Mouse (Mus musculus) adrenal gland, postnatal 36 days (tissue): ENCODE measurements around the gene St3gal4. TPM values are rescaled to one million over a fixed set of nuclear protein-coding genes. Genes with fewer than 3 reads are reported as not detected.

Source experiments
- DNase-seq, 2 experiments: peaks; one replicate each; pipeline ENCODE4 v3.0.0; 2021; ENCODE audit warnings: mixed read lengths in 1 of 2
- total RNA-seq, 2 experiments: library from RNA; stranded (reverse); gene quantifications; 2 replicates each; pipeline ENCODE4 v1.2.3; 2021

The St3gal4 gene
- total RNA-seq, 2 experiments from 2014 or later: 28.6 to 48.4 TPM

DNA sequence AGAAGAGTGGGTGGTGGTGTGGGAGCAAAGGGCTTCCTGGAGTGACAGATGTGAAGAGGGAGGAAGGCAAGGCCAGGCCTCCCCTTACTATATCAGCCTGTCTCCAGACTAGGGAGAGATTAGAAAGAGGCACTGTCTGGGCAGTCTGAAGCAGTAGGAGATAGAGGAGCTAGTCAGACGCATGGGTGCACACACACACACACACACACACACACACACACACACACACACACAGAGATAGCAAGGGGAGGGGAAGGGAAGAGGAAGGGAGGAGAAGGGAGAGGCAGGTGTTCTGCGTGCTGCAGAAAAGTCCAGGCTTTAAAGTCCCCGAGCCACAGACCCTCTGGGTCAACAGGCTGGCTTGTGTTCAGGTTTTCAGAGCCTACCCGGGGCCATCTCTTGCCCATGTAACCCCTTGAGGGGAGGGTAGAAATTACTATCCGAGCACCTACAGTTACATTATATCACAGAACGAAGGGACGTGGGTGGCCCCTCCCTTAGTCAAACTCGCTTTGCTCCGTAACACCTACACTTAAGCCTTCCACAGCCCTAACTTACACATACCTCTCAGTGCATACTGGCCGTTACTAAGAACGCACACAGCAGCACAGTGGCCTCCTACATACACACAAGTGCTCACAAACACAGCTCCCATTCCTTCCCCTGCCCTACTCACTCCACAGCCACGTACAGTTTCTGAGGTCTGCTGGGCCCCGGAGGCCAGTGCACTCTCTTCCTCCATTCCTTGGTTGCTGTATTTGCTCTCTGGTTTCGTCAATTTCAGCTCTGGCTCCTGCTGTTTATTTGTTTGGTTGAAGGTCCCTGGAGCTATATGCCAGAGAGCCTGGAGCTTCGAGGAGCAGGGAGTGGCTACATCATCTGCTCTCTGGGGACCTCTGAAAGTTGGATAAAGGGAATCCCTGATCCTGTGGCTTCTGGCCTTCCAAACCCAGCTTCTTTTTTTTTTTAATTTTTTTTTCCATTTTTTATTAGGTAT lies 12.9 kb downstream of the St3gal4 start:
- DNase-seq: no peak

DNA sequence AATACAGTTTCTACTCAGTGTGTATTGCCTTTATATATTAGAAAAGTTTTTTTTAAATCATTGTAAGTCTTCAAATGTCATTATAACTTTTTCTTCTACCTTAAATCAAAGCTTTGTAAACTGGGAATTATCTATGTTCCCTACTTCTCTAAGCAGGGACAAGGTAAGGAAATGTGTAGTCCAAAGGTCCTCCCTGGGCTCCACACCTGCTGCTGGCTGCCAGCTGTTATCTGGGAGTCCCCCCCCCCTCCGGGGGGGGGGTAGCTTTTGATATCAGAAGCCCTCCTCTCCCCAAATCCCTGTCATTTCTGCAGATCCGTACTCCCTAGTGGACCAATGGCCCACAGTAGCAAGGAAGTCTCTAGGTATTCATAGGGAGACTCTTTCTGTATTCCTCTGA lies 13.6 kb downstream of the St3gal4 start:
- no peak for DNase-seq

DNA sequence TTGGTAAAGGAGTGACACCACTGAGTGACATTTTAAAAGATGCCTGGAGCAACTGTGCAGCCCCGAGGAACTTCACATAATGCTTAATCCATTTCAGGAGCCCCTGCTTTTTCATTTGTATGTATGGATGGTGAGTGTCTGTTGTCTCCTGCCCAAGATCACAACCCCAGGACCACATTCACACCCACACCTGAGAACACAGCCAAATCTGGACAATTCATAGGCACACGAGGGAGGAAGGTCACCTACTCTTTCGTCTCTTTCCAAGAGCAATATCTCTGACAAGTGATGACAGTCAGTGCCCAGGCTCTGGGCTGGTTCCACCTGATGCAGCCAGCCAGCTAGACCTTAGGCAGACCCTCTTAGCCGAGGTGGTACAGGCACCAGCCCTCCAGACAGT lies 14.4 kb downstream of the St3gal4 start:
- no peak for DNase-seq

DNA sequence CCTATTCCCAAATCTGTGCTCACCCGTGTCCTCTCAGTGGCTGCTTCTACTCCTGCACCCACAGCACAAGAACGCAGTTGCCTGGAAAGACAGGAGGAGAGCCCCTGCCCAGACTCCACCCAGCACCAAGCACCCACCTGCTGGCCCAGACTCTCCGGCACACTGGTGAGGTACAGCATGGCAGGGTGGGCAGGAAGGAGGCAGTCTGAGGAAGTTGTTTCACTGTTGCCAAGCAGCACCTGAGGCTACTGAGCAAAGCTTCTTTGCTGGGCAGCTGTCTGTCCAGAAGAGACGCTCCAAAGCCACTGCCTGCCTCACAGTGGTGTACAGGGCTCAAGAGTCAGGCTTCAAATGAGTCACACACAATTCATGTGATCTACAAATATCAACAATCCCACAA lies 20.3 kb downstream of the St3gal4 start:
- no peak for DNase-seq

DNA sequence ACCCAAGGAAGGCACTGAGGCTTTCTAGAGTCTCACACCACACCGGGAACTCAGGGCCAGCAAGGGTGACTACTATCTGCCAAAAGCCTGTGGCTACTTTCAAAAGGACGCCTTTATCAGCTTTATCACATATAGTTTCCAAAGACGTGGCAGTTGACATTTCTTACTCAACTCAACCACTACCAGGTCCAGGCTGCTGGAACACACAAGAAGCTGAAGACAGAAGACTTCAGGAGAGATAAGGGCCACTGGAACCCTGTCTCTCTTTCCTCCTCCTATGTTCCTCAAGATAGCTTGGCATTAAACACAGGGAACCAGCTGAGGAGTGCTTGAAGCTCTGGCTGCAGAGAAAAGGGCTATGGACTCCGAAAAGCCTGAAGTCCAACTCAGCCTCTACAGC lies 21.2 kb downstream of the St3gal4 start:
- no peak for DNase-seq

DNA sequence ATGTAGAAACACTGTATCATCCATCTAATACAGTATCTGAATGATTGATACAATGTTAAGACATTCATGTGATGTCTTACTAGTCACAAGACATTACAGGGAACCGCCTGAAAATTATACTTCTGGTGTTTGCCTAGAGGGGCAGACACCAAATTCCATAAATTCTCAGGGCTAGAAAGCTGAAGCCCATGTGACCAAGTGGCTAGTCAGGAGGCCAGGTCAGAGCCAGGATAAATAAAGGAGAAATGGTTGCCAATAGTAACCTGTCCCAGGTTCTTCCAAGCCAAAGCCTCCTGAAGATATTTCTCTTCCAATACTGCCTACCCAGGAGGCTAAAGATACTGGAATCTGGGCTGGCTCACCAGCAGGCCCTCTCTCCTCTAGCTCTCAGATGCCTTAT lies 23.3 kb downstream of the St3gal4 start:
- DNase-seq: no peak

DNA sequence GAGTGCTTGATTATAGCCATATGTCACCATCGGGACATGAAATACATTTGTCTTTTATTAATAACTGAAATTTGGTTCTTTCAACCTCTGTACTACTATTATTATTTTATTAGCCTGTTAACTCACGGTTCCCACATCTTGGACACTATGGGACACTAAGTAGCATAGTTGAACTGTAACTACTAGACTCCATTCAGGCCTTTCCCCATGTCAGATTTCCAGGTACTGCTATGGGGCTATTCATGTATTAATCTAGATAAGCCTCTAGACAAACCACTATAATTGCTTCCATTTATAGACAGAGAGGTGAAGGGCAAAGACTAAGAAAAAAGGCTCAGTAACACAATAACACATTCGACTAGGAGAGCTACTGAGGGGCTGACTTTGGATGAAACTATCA lies 25.7 kb downstream of the St3gal4 start:
- no peak for DNase-seq

DNA sequence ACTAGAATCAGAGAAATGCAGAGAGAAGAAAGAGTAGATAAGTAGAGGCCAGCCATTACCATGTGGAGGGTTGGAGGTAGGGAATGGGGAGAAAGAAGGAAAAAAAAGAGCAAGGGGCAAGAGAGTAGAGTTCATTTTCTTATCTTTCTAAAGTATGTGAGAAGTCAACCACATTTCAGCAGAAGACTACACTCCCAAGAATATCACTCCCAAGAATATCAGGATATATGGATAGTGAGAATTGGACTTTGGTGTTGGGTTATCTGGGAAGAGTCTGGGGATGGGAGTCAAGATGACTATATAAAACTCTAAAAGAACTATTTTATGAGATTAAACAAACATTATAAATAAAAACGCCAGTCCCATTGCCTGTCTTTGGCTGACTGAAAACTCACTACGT lies 26.2 kb downstream of the St3gal4 start:
- no peak for DNase-seq

DNA sequence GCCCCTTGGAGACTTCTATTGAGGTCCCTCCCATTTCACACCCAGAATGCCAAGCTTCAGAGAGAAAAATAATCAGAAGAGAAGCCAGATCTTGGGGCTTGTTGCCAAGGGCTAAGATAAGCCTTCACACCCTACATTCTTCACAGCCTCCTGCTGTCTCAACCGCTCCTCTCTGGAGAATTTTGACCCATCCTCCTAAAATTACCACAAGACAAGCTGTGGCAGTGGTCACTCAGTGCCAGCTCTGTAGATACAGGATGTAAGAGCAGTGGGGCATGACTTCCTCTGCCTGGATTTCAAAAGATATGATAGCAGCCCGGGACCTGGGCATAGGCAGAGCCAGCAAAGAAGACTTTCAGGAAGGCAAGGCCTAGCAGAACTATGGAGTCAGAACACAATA lies 57.6 kb downstream of the St3gal4 start:
- DNase-seq: no peak

DNA sequence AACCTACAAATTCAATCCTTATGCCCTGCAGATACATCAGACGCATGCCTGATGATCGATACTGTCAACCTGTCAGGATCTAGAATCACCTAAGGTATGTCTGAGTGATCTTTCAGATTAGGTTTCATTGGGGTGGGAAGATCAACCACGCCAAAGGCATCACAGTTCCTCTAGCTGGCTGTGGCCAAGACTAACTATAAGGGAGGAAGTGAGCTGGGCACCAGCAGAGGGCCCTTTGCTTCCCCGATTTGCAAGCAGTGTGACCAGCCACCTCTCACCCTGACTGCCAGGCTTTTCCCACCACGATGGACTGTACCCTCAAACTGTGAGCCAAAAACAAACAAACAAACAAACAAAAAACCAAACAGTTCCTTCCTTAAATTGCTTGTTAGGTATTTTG lies 59.2 kb downstream of the St3gal4 start:
- no peak for DNase-seq

DNA sequence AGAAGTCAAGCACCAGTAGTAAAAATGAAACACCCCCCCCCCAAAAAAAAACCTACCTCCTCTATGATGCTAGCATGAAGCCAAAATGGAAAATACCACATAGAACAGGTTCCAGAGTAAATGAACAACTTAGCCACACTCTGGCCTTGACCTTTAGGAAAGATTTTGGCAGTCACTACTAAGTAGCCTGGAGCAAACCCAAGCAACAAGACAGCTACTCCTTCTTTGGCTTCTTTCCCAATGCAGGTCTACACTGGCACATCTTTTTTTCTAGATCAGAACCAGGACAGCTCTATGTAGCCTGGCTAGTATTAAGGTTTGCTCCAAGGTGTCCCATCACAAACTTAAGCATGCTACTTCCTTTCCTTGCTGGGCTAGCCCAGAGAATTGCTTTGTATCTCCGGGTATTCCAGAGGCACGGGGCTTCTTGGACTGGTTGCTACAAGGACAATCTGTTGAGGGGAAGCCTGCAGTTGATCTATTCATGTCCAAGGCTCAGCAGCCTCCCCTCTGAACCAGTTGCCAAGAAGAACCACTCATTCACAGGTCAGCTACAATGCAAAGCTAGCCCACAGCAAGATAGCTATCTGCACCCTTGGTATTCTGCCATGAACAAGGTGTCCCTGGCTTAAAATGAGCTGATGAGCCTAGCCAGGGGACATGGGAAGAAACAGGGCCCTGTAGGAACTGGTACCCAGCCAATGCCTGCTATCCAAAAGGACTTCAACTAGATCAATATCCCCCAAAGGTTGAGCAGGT lies 60.3 kb downstream of the St3gal4 start:
- DNase-seq: peak; percentile 47 to 65

DNA sequence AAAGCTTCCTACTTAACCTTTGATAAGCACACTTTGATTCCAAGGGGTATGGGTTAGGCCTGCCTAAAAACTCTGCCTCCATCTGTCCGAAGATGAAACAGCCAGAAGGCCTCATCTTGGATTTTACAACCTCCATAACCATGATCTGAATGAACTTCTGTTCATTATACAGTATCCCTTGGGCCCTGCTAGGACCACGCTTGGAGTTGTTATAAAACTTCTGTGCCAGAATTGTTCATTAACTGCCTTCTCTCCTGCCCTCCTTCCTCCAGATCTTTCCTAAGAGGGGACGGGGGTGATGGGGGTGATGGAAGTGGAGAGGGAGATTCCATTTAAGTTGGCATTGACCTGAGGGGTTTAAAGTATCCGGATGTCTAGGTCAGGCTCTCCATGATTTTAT lies 60.9 kb downstream of the St3gal4 start:
- DNase-seq: no peak

DNA sequence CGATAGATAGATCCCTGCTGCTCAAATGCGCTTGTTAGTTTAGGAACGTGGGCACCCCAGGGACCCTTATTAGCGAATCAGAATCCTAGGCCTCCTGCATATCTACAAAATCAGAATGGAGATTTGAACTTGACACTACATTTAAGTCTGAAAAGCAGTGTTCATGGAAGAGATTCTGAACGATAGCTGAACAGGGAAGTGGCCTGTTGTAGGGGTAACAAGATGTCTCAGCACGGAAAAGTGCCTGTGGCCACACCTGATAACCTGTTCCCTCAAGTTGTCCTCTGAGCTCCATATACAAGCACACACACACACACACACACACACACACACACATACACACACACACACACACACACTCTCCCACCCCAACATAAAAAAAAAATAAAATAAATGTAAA lies 61.4 kb downstream of the St3gal4 start:
- no peak for DNase-seq

DNA sequence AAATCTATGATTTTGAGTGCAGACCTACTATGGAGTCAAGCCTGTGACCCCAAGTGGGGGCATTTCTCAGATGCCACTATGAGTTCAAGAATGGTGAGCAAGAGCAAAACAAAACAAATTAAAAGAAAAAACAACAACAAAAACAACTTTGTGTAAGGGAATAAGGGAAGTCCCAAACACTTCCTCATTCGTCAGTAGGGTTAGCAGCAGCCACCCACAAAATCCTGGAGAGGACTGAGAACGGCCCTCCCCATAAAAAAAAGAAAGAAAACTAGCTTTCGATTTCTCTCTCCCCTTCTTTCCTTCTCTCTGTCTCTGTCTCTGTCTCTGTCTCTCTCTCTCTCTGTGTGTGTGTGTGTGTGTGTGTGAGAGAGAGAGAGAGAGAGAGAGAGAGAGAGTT lies 62.5 kb downstream of the St3gal4 start:
- no peak for DNase-seq

DNA sequence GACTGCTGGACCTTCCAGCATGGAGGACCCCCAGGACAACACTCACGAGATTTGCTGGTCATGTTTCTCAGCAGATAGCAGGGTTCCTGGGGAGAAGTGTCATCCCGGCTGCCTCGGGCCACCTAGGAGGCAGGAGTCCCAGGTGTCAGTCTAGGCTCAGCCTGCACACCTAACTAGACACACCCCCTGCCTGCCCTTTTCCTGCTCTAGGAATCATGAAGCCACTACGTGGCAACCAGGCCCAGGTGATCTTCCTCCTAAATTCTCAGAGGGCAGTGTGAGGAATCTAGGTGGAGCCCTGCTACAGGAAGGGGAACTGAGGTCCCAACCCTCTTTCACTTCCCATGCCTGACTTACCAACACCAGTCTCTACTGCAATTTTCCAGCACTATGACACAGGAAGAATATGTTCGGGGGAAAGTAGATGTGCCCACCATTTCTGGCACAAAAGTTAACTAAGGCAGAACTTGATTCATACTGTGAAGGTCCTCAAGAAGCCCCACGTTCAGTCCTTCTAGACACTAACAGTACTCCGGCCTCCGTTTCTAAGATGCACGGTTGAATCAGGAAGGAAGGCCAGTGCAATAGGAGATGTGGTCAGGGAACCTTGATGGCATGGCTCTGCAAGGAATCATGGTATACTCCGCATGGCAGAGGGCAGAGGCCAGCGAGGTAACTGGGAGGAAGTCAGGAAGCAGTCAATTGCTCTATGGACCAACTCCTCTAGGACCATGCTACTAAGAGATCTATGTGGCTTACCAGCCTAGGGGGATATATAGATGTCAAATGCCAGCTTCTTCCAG lies 63.3 kb downstream of the St3gal4 start:
- no peak for DNase-seq

DNA sequence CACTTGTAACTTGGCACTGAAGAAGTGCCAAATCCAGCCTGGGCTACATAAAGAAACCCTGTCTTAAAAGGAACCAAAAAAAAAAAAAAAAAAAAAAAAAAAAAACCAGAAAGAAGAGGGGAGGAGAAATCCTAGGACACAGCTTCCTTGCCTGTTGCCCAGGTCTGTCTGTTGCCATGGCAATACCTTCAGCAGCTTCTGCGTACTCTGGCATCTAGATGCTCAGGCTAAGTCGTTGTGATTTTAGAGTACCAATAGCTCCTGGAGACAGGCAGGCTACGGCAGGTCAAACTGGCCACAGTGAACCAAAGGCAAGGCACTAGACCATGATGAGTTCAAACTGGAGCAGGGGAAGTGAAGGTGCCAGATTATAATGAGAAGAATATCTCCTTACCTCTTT lies 65.4 kb downstream of the St3gal4 start:
- DNase-seq: no peak

DNA sequence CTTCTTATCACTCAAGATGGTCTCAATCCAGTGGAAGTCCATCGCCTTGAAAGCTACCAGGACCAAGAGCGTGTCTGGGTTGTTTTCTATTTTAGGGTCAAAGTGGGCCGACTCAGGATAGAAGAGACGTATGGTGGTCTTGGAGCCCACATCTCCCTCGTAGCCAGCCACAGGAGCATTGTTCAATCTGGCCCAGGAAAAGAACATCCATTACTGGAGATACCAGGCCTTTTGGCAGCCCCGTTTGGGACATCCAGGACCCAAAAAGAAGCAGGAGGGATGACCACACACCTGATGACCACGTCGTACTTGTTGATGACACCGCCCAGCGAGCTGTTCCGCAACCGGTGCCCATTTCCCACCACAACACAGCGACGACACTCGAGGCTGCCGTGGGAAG lies 66.0 kb downstream of the St3gal4 start:
- DNase-seq: no peak

DNA sequence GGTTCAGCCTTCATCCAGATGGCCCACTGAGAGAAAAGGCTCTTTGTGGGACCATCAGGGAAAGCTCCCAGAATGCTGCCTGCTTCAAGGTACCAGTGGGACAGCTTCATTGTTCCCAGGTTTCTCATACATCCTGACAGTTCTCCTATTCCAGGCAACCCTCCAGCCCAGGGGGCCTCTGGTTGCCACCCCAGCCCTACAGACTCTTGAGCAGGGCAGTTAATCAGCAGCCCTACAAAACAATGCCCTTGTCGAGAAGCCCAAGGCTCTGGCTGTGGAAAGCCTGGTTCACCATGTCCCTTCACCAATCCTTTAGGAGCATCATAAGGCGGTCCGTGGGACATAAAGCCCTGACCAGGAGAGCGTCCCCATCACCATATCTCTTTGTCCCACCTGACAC lies 66.4 kb downstream of the St3gal4 start:
- DNase-seq: no peak

DNA sequence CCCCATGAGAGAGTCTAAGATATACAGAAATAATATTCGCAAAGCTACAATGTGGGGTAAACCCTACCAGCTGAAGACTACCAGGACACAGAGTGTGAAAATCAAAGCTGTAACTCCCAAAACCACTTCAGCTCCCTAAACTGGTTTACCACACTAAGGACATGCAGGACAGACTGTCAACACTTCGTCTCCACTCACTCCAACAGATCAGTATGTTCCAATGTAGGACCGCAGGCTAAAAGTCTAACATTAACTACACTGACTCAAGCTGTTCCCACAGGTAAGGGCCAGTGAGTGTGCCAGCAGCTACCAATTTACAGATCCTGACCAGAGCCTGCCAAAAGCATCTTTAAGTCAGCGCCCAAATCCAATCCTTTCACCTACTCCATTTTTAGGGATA lies 67.4 kb downstream of the St3gal4 start:
- no peak for DNase-seq

DNA sequence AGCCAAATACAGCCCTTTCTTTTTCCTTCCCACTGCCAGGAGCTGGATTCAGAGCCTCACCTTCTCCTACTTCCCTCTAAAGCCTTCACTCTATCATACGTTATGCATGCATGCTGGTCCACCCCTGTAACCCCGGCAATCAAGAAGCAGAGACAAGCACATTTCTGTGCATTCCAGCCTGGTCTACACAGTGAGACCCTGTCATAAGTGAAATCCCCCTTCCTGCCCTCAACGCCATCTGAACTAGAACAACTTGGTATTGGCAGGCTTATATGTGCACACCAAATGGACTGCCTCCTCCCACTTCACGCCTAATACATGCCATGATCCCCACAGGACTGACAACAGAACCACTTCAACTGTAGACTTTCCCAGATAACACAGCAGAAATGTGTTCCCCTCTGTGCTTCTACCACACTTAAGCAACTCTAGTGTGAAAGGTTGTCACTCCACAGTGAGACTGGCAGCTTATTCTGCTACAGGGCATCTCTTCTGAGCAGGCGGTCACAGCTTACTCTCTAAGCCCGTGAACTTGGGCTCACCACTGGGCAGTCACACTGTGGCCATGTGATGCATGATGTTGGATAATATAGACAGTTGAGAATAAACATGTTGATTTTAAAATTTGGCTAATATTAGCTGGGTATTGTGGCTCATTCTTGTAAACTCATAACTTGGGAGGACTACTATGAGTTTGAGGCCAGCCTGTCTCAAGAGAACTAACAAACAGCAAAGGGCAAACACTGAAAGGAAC lies 68.2 kb downstream of the St3gal4 start:
- DNase-seq: no peak

DNA sequence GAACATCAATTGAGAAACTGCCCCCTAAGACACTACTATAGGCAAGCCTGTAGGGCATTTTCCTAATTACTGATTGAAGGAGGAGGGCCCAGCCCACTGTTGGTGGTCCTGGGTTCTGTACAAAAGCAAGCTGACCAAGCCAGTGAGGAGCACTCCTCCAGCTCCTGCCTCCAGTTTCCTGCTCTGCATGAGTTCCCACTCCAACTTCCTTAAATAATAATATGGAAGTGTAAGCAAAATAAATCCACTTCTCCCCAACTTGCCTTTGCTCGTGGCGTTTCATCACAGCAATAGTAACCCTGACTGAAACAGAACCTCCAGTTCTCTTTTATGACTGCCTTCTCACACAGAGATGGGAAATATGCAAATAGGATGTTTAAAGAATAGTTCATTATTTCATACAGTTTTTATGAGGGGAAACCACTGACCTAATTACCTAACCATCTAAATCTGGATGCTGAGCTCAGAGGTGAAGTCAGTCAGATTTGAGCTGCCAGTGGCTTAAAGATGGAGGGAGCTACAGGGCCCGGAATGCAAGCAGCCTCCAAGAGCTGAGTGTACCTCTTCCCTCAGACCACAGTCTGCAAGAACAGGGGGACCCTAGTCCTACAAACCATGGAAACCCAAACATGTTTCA lies 69.1 kb downstream of the St3gal4 start:
- DNase-seq: no peak
